Mouse (Mus musculus): ENCODE measurements around the gene Chn2. TPM values are rescaled to one million over a fixed set of nuclear protein-coding genes. Genes with fewer than 3 reads are reported as not detected.

The Chn2 gene
- total and polyA plus RNA-seq, 3 experiments = not detected

GRCm38 (mm10) chr6:54111416-54111984 lies 72.1 kb downstream of the Chn2 start:
- no peak overlapping the region for H3K4me3 ChIP-seq (replicated peaks in 1 of 3; ENCODE audit: low read depth in 2 of 3, low read length in 2 of 3, poor library complexity in 1 of 3)
- H3K36me3 ChIP-seq (replicated peaks in 1 of 2; ENCODE audit: control insufficient read depth in 1 of 2, insufficient read depth in 1 of 2, low read length in 1 of 2) = no peaks in the 10 kb centered on the region
- no peaks in the 10 kb centered on the region for H3K9me3 ChIP-seq (replicated peaks; ENCODE audit: low read length)
- dilution Hi-C loops (cut with MboI; ENCODE audit: extremely low pct_ligation_motif_present, extremely low pct_unique_long_range_greater_than_20kb, low sequenced_read_pairs) (no loop called here), in situ Hi-C loops (cut with MboI; ENCODE audit: low pct_ligation_motif_present, low pct_unique_long_range_greater_than_20kb, low sequenced_read_pairs) (no loop called here)
- DNase-seq (ENCODE audit: extremely low read depth) = no peak
- H3K4me1 ChIP-seq (ENCODE audit: control insufficient read depth in 1 of 2, insufficient read depth in 2 of 2) = peaks cover 4 to 10% of the 10 kb centered on the region in 2 experiments
- H3K4me2 ChIP-seq (ENCODE audit: insufficient read depth, low read depth, poor library complexity, severe bottlenecking) = no peak overlapping the region
- H3K27me3 ChIP-seq (replicated peaks) = no peaks in the 10 kb centered on the region
- TF ChIP-seq GABPA (IDR thresholded peaks at IDR 0.05; ENCODE audit: insufficient replicate concordance, low read depth, low read length) (no peak), ETS1 (conservative IDR thresholded peaks at IDR 0.05; ENCODE audit: low read depth, low read length) (no peak), E2F4 (IDR thresholded peaks at IDR 0.05; ENCODE audit: insufficient replicate concordance, low read depth, low read length) (no peak), IRF4 (IDR thresholded peaks at IDR 0.05; ENCODE audit: low read depth, low read length) (no peak), EP300 (IDR thresholded peaks at IDR 0.05; ENCODE audit: low read length) (no peak), BHLHE40 (IDR thresholded peaks at IDR 0.05; ENCODE audit: low read depth, low read length) (no peak), JUN (IDR thresholded peaks at IDR 0.05; ENCODE audit: insufficient read depth, low read depth, low read length) (no peak), HCFC1 (IDR thresholded peaks at IDR 0.05; ENCODE audit: low read depth, low read length) (no peak)
- H3K79me2 ChIP-seq (replicated peaks; ENCODE audit: control insufficient read depth, extremely low read depth, insufficient read depth, poor library complexity, severe bottlenecking) = no peaks in the 10 kb centered on the region
- no peak overlapping the region for H3K9ac ChIP-seq (ENCODE audit: insufficient read depth, low read depth)
- no peak overlapping the region for H3K27ac ChIP-seq (ENCODE audit: insufficient read depth, low read depth)

- no peak overlapping the region for H3K27ac ChIP-seq (ENCODE audit: insufficient read depth, low read depth)
- H3K27me3 ChIP-seq (replicated peaks) = no peaks in the 10 kb centered on the region
- H3K36me3 ChIP-seq (replicated peaks in 1 of 2; ENCODE audit: control insufficient read depth in 1 of 2, insufficient read depth in 1 of 2, low read length in 1 of 2) = no peaks in the 10 kb centered on the region
- H3K4me1 ChIP-seq (ENCODE audit: control insufficient read depth in 1 of 2, insufficient read depth in 2 of 2) = peaks cover 14 to 28% of the 10 kb centered on the region in 2 experiments
- no peak overlapping the region for H3K4me3 ChIP-seq (replicated peaks in 1 of 3; ENCODE audit: low read depth in 2 of 3, low read length in 2 of 3, poor library complexity in 1 of 3)
- no peak overlapping the region for H3K9ac ChIP-seq (ENCODE audit: insufficient read depth, low read depth)
- no peak overlapping the region for H3K4me2 ChIP-seq (ENCODE audit: insufficient read depth, low read depth, poor library complexity, severe bottlenecking)
- DNase-seq (ENCODE audit: extremely low read depth) = no peak
- no peak for TF ChIP-seq E2F4 (IDR thresholded peaks at IDR 0.05; ENCODE audit: insufficient replicate concordance, low read depth, low read length)
- TF ChIP-seq RCOR1 (conservative IDR thresholded peaks at IDR 0.05; ENCODE audit: low read depth, low read length) = no peak
- TF ChIP-seq USF1 (IDR thresholded peaks at IDR 0.05; ENCODE audit: low read depth, low read length) = no peak
- TF ChIP-seq EP300 (IDR thresholded peaks at IDR 0.05; ENCODE audit: low read length) = no peak
- dilution Hi-C loops (cut with MboI; ENCODE audit: extremely low pct_ligation_motif_present, extremely low pct_unique_long_range_greater_than_20kb, low sequenced_read_pairs) = no loop called here
- in situ Hi-C loops (cut with MboI; ENCODE audit: low pct_ligation_motif_present, low pct_unique_long_range_greater_than_20kb, low sequenced_read_pairs) = no loop called here
- no peaks in the 10 kb centered on the region for H3K79me2 ChIP-seq (replicated peaks; ENCODE audit: control insufficient read depth, extremely low read depth, insufficient read depth, poor library complexity, severe bottlenecking)
- no peaks in the 10 kb centered on the region for H3K9me3 ChIP-seq (replicated peaks; ENCODE audit: low read length)
These were observed 74.0 kb downstream of the Chn2 start for GRCm38 (mm10) chr6:54113338-54113737.

GRCm38 (mm10) chr6:54114412-54114811 lies 75.1 kb downstream of the Chn2 start:
- Histone ChIP-seq H3K27me3 (replicated peaks) (no peaks in the 10 kb centered on the region), H3K4me3 (replicated peaks in 1 of 3; ENCODE audit: low read depth in 2 of 3, low read length in 2 of 3, poor library complexity in 1 of 3) (no peak overlapping the region), H3K4me2 (ENCODE audit: insufficient read depth, low read depth, poor library complexity, severe bottlenecking) (no peak overlapping the region), H3K79me2 (replicated peaks; ENCODE audit: control insufficient read depth, extremely low read depth, insufficient read depth, poor library complexity, severe bottlenecking) (no peaks in the 10 kb centered on the region), H3K36me3 (replicated peaks in 1 of 2; ENCODE audit: control insufficient read depth in 1 of 2, insufficient read depth in 1 of 2, low read length in 1 of 2) (no peaks in the 10 kb centered on the region), H3K27ac (ENCODE audit: insufficient read depth, low read depth) (no peak overlapping the region), H3K9ac (ENCODE audit: insufficient read depth, low read depth) (no peak overlapping the region), H3K4me1 (ENCODE audit: control insufficient read depth in 1 of 2, insufficient read depth in 2 of 2) (peaks cover 14 to 38% of the 10 kb centered on the region in 2 experiments), H3K9me3 (replicated peaks; ENCODE audit: low read length) (no peaks in the 10 kb centered on the region)
- dilution Hi-C loops (cut with MboI; ENCODE audit: extremely low pct_ligation_motif_present, extremely low pct_unique_long_range_greater_than_20kb, low sequenced_read_pairs) (no loop called here), in situ Hi-C loops (cut with MboI; ENCODE audit: low pct_ligation_motif_present, low pct_unique_long_range_greater_than_20kb, low sequenced_read_pairs) (no loop called here)
- TF ChIP-seq IRF4 (IDR thresholded peaks at IDR 0.05; ENCODE audit: low read depth, low read length) (no peak), USF2 (conservative IDR thresholded peaks at IDR 0.05; ENCODE audit: low read depth, low read length) (no peak), CHD2 (IDR thresholded peaks at IDR 0.05; ENCODE audit: low read length) (no peak)
- no peak for DNase-seq (ENCODE audit: extremely low read depth)
